Mouse (Mus musculus) adrenal gland, postnatal 14 days (tissue): ENCODE results near the gene Vmn1r126. TPM values are rescaled to one million over a fixed set of nuclear protein-coding genes. Genes with fewer than 3 reads are reported as not detected.
"Not testable (repeated sequence)": the region's sequence is repeated elsewhere in the genome, so short reads cannot be mapped to it uniquely, and the experiment has no call there.

ENCODE experiments used
- DNase-seq: peaks from one replicate; pipeline ENCODE4 v3.0.0; 2021; ENCODE audit warnings: mixed read lengths
- long read RNA-seq, 2 experiments: library from polyadenylated mRNA; stranded (forward); transcript quantifications; one replicate each; pipeline ENCODE4 v2.0.0; 2021
- total RNA-seq: library from RNA; stranded (reverse); gene quantifications from 2 replicates; pipeline ENCODE4 v1.2.3, GENCODE M21; 2021

The Vmn1r126 gene
- not detected in 2 replicates for total RNA-seq
- long read RNA-seq, experiment 1 = 0 reads
- long read RNA-seq, experiment 2 = 0 reads

DNA sequence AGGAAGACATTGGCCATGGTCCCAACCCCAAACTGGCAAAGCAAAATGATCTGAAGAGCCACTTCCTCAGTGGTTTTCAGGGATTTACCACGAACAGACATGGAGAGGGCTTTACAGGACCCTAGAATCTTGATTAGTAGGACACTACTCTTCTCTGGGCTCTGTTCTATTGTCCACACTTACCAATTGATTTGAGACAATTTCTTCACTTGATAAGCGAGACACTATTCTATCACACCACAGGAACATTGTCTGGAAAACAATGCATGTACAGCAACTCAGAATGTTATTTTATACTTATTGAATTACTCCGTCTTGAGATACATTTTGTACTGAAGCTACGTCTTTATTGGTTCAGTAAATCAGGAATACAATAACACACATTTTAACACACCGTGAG, at the start of gene Vmn1r126:
Gene Vmn1r126, minus strand, starts transcription at position 101 of the 400 bp plus-strand sequence.
- not testable (repeated sequence) for DNase-seq

DNA sequence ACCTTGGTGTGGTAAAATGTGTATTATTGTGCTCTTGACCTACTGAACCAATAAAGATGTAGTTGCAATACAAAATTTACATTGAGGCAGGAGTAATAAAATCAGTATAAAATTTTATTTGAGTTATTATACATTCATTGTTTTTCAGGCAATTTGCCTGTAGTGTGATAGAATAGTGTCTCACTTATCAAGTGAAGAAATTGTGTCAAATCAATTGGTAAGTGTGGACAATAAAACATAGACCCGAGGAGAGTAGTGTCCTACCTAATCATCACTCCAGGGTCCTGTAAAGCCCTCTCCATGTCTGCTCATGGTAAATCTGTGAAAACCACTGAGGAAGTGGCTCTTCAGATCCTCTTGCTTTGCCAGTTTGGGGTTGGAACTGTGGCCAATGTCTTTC, 47.8 kb upstream of the Vmn1r126 start, which contains the start of gene Vmn1r128:
Gene Vmn1r128, plus strand, starts transcription at position 301 of the 400 bp plus-strand sequence.
- not testable (repeated sequence) for DNase-seq

DNA sequence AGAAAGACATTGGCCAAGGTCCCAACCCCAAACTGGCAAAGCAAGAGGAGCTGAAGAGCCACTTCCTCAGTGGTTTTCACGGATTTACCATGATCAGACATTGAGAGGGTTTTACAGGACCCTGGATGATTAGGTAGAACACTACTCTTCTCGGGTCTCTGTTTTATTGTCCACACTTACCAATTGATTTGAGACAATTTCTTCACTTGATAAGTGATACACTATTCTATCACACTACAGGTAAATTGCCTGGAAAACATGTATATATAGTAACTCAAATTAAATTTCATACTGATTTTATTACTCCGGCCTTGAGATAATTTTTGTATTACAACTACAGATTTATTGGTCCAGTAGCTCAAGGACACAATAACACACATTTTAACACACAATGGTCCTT, 18.5 kb upstream of the Vmn1r126 start, which contains the start of gene Vmn1r127:
Gene Vmn1r127, minus strand, starts transcription at position 101 of the 400 bp plus-strand sequence.
- not testable (repeated sequence) for DNase-seq

DNA sequence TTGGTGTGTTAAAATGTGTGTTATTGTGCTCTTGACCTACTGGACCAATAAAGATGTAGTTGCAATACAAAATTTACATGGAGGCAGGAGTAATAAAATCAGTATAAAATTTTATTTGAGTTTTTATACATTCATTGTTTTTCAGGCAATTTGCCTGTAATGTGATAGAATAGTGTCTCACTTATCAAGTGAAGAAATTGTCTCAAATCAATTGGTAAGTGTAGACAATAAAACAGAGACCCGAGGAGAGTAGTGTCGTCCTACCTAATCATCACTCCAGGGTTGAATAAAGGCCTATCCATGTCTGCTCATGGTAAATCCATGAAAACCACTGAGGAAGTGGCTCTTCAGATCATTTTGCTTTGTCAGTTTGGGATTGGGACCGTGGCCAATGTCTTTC, 29.4 kb downstream of the Vmn1r126 start, which contains the start of gene Vmn1r125:
Gene Vmn1r125, plus strand, starts transcription at position 301 of the 400 bp plus-strand sequence.
- not testable (repeated sequence) for DNase-seq

DNA sequence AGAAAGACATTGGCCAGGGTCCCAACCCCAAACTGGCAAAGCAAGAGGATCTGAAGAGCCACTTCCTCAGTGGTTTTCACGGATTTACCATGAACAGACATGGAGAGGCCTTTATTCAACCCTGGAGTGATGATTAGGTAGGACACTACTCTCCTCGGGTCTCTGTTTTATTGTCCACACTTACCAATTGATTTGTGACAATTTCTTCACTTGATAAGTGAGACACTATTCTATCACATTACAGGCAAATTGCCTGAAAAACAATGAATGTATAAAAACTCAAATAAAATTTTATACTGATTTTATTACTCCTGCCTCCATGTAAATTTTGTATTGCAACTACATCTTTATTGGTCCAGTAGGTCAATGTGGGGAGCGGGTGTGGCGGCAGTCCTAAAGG, 40.8 kb downstream of the Vmn1r126 start, which contains the start of gene Vmn1r124:
Gene Vmn1r124, minus strand, starts transcription at position 101 of the 400 bp plus-strand sequence.
- DNase-seq = not testable (repeated sequence)

Other genes with a start within 250 kb of the Vmn1r126 start
- gene Vmn1r120, start 247.7 kb downstream of the Vmn1r126 start, total RNA-seq = not detected in 2 replicates
- not detected in 2 replicates for gene Vmn1r121, start 203.0 kb downstream of the Vmn1r126 start, total RNA-seq
- not detected in 2 replicates for gene Vmn1r122, start 167.3 kb downstream of the Vmn1r126 start, total RNA-seq
- gene Vmn1r123, start 139.3 kb downstream of the Vmn1r126 start, total RNA-seq = not detected in 2 replicates
- gene Gm5157, start 111.0 kb downstream of the Vmn1r126 start, total RNA-seq = not detected in 2 replicates
- not detected in 2 replicates for gene Vmn1r124, start 40.9 kb downstream of the Vmn1r126 start, total RNA-seq
- not detected in 2 replicates for gene Vmn1r125, start 29.3 kb downstream of the Vmn1r126 start, total RNA-seq
- gene Vmn1r127, start 18.4 kb upstream of the Vmn1r126 start, total RNA-seq = not detected in 2 replicates
- not detected in 2 replicates for gene Vmn1r128, start 47.9 kb upstream of the Vmn1r126 start, total RNA-seq
- not detected in 2 replicates for gene Vmn1r129, start 59.8 kb upstream of the Vmn1r126 start, total RNA-seq
- not detected in 2 replicates for gene Gm6882, start 131.3 kb upstream of the Vmn1r126 start, total RNA-seq
- not detected in 2 replicates for gene Vmn1r130, start 210.3 kb upstream of the Vmn1r126 start, total RNA-seq
- not detected in 2 replicates for gene Vmn1r131, start 244.6 kb upstream of the Vmn1r126 start, total RNA-seq